Mouse (Mus musculus): Measurements from ENCODE around the gene Islr2.
"Not testable (repeated sequence)": the region's sequence is repeated elsewhere in the genome, so short reads cannot be mapped to it uniquely, and the experiment has no call there.

DNA sequence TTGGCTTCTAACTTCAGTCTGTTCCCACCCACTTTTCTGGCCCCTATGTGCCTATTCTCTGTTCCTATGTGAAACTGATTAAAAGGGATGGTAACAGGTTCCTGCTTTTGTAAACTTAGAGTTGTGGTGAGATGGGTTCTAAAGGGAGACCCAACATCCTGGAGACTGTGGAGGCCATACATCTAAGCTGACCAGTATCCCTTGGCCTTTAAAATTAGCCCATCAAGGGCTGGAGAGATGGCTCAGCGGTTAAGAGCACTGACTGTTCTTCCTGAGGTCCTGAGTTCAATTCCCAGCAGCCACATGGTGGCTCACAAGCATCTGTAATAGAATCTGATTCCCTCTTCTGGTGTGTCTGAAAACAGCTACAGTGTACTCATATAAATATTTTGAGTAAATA, 46.6 kb upstream of the Islr2 start:
- not testable (repeated sequence) for TF ChIP-seq CTCF, EP300 (IDR thresholded peaks at IDR 0.05; ENCODE audit: low read depth)
